Mouse (Mus musculus): ENCODE results near the gene Ubald2.

GRCm38 (mm10) chr11:116387086-116388071 lies 46.5 kb upstream of the Ubald2 start:
- TF ChIP-seq POLR2A (IDR thresholded peaks at IDR 0.05; ENCODE audit: borderline replicate concordance, extremely low read depth, low read depth, low read length), result no peak
- TF ChIP-seq CTCF (IDR thresholded peaks at IDR 0.05; ENCODE audit: insufficient read depth, low read length), result no peak

Measured in lung, adult 2 months (tissue).